Mouse (Mus musculus): ENCODE results near the gene Grid1.

GRCm38 (mm10) chr14:35227581-35227980, 407.7 kb downstream of the Grid1 start:
- TF ChIP-seq CTCF (IDR thresholded peaks at IDR 0.05; ENCODE audit: low read depth) (no peak), EP300 (IDR thresholded peaks at IDR 0.05; ENCODE audit: low read depth) (no peak)
